ENCODE assay signal across 20 mouse cellular contexts in the genomic region with DNA sequence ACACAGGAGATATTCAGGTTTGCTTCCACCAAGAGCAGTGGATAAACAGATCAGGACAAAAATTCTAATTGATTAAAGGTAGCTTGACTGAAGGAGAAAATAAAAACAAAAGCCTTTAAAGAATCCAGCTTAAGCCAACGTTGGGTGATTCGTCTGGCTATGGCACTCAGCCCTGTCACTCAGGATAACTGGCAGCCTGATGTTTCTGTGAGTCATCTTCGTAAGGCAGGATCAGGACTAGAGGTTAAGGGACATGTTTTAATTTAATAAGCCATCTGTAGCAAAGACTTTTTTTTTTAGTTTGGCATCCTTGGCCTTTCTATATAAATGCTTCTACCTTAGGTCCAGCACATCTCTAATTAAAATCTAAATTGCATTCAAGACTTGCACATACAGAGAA.
DNase-seq lines count a peak whose midpoint lies in the region; TF ChIP-seq lines count a peak whose summit lies in the region.
"Had no signal": no experiment of that assay in that cellular context is flagged by ENCODE, and none has a peak within 500 bp of the region (broad histone marks: within the 10 kb centered on the region; RNA-seq: fewer than 3 reads in every experiment).

No protein-coding gene starts in this region.

- TF ChIP-seq EP300 in heart, adult 2 months (IDR thresholded peaks at IDR 0.05; ENCODE audit: insufficient read depth, low read depth, low read length): no peak

- no peak for TF ChIP-seq POLR2A in heart, adult 2 months (IDR thresholded peaks at IDR 0.05; ENCODE audit: insufficient read depth, low read depth, low read length)

- 56% methylated on average over 3 of the region's 3 CpGs for WGBS in heart, adult 2 months

- TF ChIP-seq CTCF in heart, adult 2 months (IDR thresholded peaks at IDR 0.05): no peak
- TF ChIP-seq CTCF in layer of hippocampus, adult 2 months (conservative IDR thresholded peaks at IDR 0.05): no peak

- no peak overlapping the region for H3K4me3 ChIP-seq in heart, adult 2 months
- H3K4me3 ChIP-seq in layer of hippocampus, adult 2 months: no peak overlapping the region
- H3K4me3 ChIP-seq: embryonic facial prominence, embryonic 10.5 days; embryonic facial prominence, embryonic 12.5 days; forebrain, embryonic 13.5 days; forebrain, embryonic 15.5 days had no signal

- H3K79me2 ChIP-seq in heart, adult 2 months (replicated peaks; ENCODE audit: control insufficient read depth, insufficient read depth, low read length): no peaks in the 10 kb centered on the region

- intact Hi-C loops in heart, adult 2 months (cut with DNase I): no loop called here

- H3K27ac ChIP-seq in heart, adult 2 months: no peak overlapping the region
- H3K27ac ChIP-seq in layer of hippocampus, adult 2 months: no peak overlapping the region
- H3K27ac ChIP-seq: embryonic facial prominence, embryonic 10.5 days; embryonic facial prominence, embryonic 12.5 days; forebrain, embryonic 13.5 days; forebrain, embryonic 15.5 days had no signal

- no peak overlapping the region for H3K9ac ChIP-seq in heart, adult 2 months (ENCODE audit: low read depth, low read length)
- H3K9ac ChIP-seq: embryonic facial prominence, embryonic 12.5 days; forebrain, embryonic 13.5 days; forebrain, embryonic 15.5 days; forebrain, postnatal 0 days had no signal

- H3K36me3 ChIP-seq in heart, adult 2 months (ENCODE audit: control insufficient read depth, insufficient read depth, low read length): no peaks in the 10 kb centered on the region
- H3K36me3 ChIP-seq: embryonic facial prominence, embryonic 10.5 days; embryonic facial prominence, embryonic 12.5 days; forebrain, embryonic 15.5 days had no signal

- no peaks in the 10 kb centered on the region for H3K27me3 ChIP-seq in heart, adult 2 months (ENCODE audit: control insufficient read depth, insufficient read depth, low read length)
- H3K27me3 ChIP-seq: embryonic facial prominence, embryonic 12.5 days; forebrain, embryonic 13.5 days; forebrain, embryonic 15.5 days had no signal

- peak; percentile 53 for DNase-seq in heart, adult 11 months
- no peak for DNase-seq in heart, adult 2 months
- DNase-seq in 3T3-L1 (ENCODE audit: low read depth, low spot score) (peak; percentile 73), NIH3T3 (ENCODE audit: low read depth) (peak; percentile 72)
- DNase-seq in right cerebral cortex, postnatal 25 days: no peak
- DNase-seq in layer of hippocampus, adult 2 months (ENCODE audit: low spot score in 2 of 2): no peak
- DNase-seq in layer of hippocampus, adult 8-10 months (ENCODE audit: low spot score in 2 of 2): no peak
- DNase-seq: adrenal gland, adult 8-10 months; adrenal gland, postnatal 14 days; adrenal gland, postnatal 36 days; cerebellum, adult 11-12 months; cerebellum, adult 2 months; cerebellum, adult 9-10 months; cerebellum, postnatal 10 days; cerebellum, postnatal 25 days; forebrain, postnatal 0 days had no signal

- peaks cover 3% of the 10 kb centered on the region; the same call in 1 of the 2 replicates for H3K4me1 ChIP-seq in heart, adult 2 months (ENCODE audit: control insufficient read depth, insufficient read depth, low read length)
- H3K4me1 ChIP-seq: embryonic facial prominence, embryonic 10.5 days; embryonic facial prominence, embryonic 12.5 days; forebrain, embryonic 13.5 days; forebrain, embryonic 15.5 days had no signal

Comparison
In these comparisons a context has a peak if more than half of its experiments do, and no peak if none do; other contexts are left out.
1. DNase-seq: peak in heart, adult 11 months (single experiment), 3T3-L1 (single experiment) and NIH3T3 (single experiment); none in heart, adult 2 months (0 of 2), right cerebral cortex, postnatal 25 days (single experiment), layer of hippocampus, adult 2 months (0 of 2) and layer of hippocampus, adult 8-10 months (0 of 2).